Mouse (Mus musculus) CH12.LX (cell line): Measurements from ENCODE around the gene Glb1.

Source experiments
- CTCF ChIP-seq, 2 experiments: IDR thresholded peaks in 1 of 2; conservative IDR thresholded peaks in 1 of 2; 2 replicates each; pipeline ENCODE4 v1.5.1; 2011 to 2012; ENCODE audit warnings: low read depth in 2 of 2, low read length in 2 of 2, improper control_type of control experiment in 1 of 2, inconsistent platforms in 1 of 2, mild to moderate bottlenecking in 1 of 2, moderate library complexity in 1 of 2
- EP300 ChIP-seq: IDR thresholded peaks from 2 replicates; pipeline ENCODE4 v1.6.1; 2011; ENCODE audit warnings: low read length, improper control_type of control experiment
- NELFE ChIP-seq: IDR thresholded peaks from 2 replicates; pipeline ENCODE4 v1.6.1; 2011; ENCODE audit warnings: low read depth, low read length, improper control_type of control experiment
- POLR2A ChIP-seq: IDR thresholded peaks from 2 replicates; pipeline ENCODE4 v1.6.1; 2011; ENCODE audit warnings: low read depth, mild to moderate bottlenecking, improper control_type of control experiment, low read length
- USF1 ChIP-seq: IDR thresholded peaks from 2 replicates; pipeline ENCODE4 v1.6.1; 2014; ENCODE audit warnings: low read depth, mild to moderate bottlenecking, inconsistent platforms, low read length, improper control_type of control experiment

GRCm38 (mm10) chr9:114382936-114383710, 17.8 kb upstream of the Glb1 start:
- TF ChIP-seq CTCF (conservative IDR thresholded peaks at IDR 0.05 in 1 of 2, IDR thresholded peaks at IDR 0.05 in 1 of 2; ENCODE audit: low read depth in 2 of 2, low read length in 2 of 2): no peak
- no peak for TF ChIP-seq POLR2A
- TF ChIP-seq EP300: no peak
- TF ChIP-seq USF1: no peak
- no peak for TF ChIP-seq NELFE
